Mouse (Mus musculus) ES-E14 (cell line): ENCODE results near the gene Tlcd2.

Experiments
- CHD2 ChIP-seq: IDR thresholded peaks from 2 replicates; pipeline ENCODE4 v1.6.1; 2014; ENCODE audit warnings: mild to moderate bottlenecking, low read depth, low read length, inconsistent platforms
- HCFC1 ChIP-seq: IDR thresholded peaks from 2 replicates; pipeline ENCODE4 v1.6.1; 2012; ENCODE audit warnings: low read length, inconsistent platforms, borderline replicate concordance; ENCODE audit not compliant: insufficient read depth
- MAFK ChIP-seq: IDR thresholded peaks from 2 replicates; pipeline ENCODE4 v1.6.1; 2014; ENCODE audit warnings: mild to moderate bottlenecking, low read depth, low read length, inconsistent platforms; ENCODE audit not compliant: insufficient read depth

GRCm38 (mm10) chr11:75460844-75461742 is at the start of gene Tlcd2:
- TF ChIP-seq HCFC1: peak; percentile 94
- peak; percentile 75; the same call in 1 of the 2 replicates for TF ChIP-seq CHD2
- TF ChIP-seq MAFK: peak; percentile 98
